Mouse (Mus musculus): ENCODE results near the gene Blm. TPM values are rescaled to one million over a fixed set of nuclear protein-coding genes. Genes with fewer than 3 reads are reported as not detected.
A peak's percentile ranks its signal among the peaks of the same experiment; 100 is the strongest.
"Not testable (repeated sequence)": the region's sequence is repeated elsewhere in the genome, so short reads cannot be mapped to it uniquely, and the experiment has no call there.

The Blm gene
- total RNA-seq, 1 experiment from 2014 or later, result 66.2 TPM

- ATAC-seq (replicated peaks; ENCODE audit: low read depth, poor library complexity, severe bottlenecking), result no peak
These were observed 4.7 kb upstream of the Blm start for GRCm38 (mm10) chr7:80539581-80539980.

- peak; percentile 67 for ATAC-seq (replicated peaks; ENCODE audit: low read depth, poor library complexity, severe bottlenecking)
These were observed 469 bp downstream of the Blm start for GRCm38 (mm10) chr7:80534291-80535008.

DNA sequence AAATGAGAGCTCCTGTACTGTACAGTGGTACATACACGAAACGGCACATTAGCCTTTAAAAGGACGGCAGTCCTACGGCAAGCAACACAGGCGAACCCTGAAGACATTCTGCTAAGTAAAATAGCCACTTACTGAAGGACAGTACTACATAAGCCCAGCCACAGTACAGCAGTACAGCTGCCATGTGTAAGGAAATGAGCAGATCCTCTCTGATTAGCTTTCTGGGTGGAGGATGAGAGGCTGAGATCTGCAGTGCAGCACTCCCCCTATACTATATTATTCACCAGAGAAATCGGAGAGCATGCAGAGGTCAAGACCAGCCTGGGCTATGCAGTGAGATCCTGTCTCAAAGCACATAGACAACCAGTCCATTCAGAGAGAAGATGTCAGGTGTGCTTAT, 3.8 kb downstream of the Blm start:
- ATAC-seq (replicated peaks; ENCODE audit: low read depth, poor library complexity, severe bottlenecking), result no peak

DNA sequence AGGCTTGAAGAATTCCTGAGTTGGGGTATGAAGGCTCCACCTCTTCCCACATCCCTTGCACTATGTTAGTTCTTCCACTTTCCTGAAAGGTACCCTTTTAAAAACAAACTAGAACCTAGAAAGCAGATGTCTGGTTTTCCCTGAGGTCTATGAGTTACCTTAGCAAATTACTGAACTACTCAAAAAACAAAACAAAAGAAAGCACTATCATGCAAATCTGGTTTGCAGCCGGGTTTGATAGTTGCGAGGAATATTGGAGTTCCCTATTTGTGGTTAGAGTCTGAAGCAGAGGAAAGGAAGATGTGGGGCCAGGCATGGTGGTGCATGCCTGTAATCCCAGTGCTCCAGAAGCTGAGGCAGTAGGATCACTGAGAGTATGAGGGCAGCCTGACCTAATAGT, 4.3 kb downstream of the Blm start:
- peak; percentile 12; the same call in 1 of the 2 replicates for ATAC-seq (replicated peaks; ENCODE audit: low read depth, poor library complexity, severe bottlenecking)

DNA sequence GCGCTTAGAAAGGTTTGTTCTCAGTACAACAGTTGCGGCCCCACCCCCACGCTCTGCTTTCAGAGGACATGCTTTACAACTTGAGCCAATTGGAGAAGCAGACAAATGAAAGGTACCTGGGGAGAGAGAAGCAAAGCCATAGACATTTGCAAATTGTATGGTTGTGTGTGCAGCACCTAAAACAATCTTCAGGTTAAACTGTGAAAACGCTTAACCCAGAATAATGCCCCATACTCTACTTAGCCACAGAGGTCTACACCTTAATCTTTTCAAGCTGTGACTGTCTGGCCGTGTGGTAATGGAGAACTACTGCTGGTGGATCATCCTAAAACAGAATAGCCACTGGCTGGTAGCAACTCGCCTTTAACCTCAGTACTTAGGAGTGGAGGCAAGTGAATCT, 8.2 kb downstream of the Blm start:
- no peak for ATAC-seq (replicated peaks; ENCODE audit: low read depth, poor library complexity, severe bottlenecking)

DNA sequence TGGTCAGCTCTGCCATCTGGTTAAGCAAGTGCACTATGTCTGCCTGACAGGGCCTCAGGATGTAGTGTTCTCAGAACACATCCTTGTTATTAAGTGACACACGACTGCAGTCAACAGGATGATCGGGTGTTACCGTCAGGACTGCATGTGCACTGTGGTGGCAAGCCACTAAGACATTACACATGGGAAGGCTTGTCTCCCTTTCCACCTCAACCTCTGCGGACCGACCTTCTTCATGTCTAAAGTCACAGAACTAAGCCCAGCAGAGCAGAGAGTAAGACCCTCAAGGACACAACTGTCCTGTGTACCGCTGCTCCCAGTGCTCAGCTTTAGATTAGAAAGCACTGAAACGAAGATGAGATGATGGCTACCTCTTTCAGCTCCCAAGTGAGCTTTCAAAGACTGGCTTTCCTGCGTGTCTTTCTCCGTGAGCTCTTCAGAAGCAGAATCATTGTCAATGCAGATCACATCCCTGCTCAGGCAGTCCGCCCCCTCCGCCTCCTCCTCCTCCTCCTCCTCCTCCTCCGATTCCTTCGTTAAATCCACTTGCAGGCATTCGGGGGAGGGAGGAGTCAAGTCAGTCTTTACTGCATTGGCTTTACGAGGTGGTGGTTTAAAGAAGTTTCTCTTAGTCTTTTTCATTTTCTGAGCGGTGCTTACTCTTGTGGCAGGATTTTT, 22.4 kb downstream of the Blm start:
- no peak for ATAC-seq (replicated peaks; ENCODE audit: low read depth, poor library complexity, severe bottlenecking)

GRCm38 (mm10) chr7:80507697-80508096, 27.2 kb downstream of the Blm start:
- not testable (repeated sequence) for ATAC-seq (replicated peaks; ENCODE audit: low read depth, poor library complexity, severe bottlenecking)

- ATAC-seq (replicated peaks; ENCODE audit: low read depth, poor library complexity, severe bottlenecking), result no peak
These were observed 28.9 kb downstream of the Blm start for GRCm38 (mm10) chr7:80506007-80506406.

DNA sequence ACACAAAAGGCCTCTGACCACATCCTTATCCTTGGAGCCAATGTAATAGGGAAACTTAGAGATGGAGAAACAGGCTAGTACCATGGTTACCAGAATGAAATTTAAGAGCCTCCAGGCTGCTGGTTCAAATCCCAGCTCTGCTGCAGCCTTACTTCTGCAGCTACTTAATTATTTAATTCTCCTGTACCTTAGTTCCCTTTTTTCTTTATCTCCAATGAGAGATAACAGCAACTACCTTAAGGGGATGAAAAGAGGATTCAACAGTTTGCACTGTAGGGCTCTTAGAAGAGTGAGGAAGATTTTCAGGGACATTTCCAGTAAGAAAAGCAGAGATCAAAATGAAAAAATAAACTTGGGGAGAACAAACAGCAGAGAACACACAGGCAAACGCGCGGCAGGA, 30.0 kb downstream of the Blm start:
- ATAC-seq (replicated peaks; ENCODE audit: low read depth, poor library complexity, severe bottlenecking), result no peak

DNA sequence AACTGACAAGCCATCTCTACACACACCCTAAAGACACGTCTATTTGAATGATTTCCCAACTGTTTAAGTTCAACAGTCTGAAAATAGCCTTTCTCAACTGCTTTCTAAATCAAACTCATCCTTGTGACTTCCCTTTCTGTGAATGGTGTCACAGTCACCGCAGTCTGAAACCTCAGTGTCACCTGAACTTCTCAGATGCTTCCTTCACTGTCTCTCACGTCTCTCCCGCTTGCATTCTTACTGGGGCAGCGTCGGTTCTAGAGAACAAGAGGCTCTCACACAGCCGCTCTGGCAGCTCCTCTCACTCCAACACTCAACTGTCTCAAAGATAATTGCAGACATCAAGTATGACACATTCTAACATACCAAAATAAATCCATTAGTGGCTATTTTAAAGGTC, 33.9 kb downstream of the Blm start:
- ATAC-seq (replicated peaks; ENCODE audit: low read depth, poor library complexity, severe bottlenecking), result peak; percentile 42

DNA sequence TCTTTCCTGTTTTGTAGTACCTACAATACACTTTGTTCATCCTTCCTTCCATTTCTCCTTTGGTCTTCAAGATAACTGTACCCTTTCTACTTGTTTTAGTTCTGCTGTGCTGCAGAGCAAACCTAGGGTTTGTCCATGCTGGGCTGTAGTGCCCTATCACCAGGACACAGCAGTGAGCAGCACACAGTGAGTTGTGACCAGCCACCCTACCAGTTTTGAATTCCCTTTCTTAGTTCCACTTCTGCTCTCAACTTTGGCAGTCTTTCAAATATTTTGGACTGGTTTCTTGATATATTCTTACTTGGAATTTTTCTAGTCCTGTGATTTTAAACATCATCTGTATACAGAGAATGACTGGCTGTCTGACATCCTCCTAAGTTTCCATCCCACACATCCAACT, 34.8 kb downstream of the Blm start:
- ATAC-seq (replicated peaks; ENCODE audit: low read depth, poor library complexity, severe bottlenecking), result 0 out of 2 replicates have a peak, but pooled peaks have one; percentile 24

- ATAC-seq (replicated peaks; ENCODE audit: low read depth, poor library complexity, severe bottlenecking), result peak; percentile 23; the same call in 1 of the 2 replicates
These were observed 35.5 kb downstream of the Blm start for GRCm38 (mm10) chr7:80499190-80499962.

- ATAC-seq (replicated peaks; ENCODE audit: low read depth, poor library complexity, severe bottlenecking), result no peak
These were observed 38.3 kb downstream of the Blm start for GRCm38 (mm10) chr7:80496656-80497055.

DNA sequence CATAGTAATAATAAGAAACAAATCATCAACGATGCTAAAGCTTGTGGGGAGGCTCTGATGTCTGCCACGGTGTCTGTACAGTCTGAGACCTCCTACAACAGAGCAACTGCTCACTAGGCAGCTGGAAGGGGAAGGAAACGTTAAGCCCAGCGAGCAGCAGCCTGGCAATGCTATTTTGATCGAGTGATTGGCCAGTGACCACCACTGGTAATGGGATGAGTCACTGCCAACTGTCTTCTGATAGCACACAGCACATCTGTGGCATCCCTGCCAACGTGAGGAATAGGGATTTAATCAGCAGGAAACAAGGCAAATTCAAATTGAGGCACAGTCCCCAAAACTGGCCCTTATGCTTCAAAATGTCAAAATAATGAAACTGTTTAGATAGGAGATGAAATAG, 39.7 kb downstream of the Blm start:
- peak; percentile 87 for ATAC-seq (replicated peaks; ENCODE audit: low read depth, poor library complexity, severe bottlenecking)

DNA sequence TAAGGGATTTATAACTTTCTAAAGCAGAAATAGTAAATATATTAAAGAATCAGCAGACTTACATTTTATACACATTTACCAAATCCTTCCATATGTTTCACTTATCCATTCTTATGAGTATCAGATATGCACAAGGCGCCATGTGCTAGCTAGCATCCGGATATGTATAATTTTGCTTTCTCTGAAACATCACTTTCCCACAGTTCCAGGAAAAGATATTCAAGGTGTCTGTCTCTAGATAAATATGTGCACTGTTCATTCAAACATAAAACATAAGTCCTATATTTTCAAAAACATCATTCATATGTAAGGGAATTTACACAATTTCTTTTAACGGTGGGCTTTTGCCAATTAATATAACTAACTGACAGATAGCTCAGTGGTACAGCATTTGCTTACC, 42.9 kb downstream of the Blm start:
- ATAC-seq (replicated peaks; ENCODE audit: low read depth, poor library complexity, severe bottlenecking), result no peak

DNA sequence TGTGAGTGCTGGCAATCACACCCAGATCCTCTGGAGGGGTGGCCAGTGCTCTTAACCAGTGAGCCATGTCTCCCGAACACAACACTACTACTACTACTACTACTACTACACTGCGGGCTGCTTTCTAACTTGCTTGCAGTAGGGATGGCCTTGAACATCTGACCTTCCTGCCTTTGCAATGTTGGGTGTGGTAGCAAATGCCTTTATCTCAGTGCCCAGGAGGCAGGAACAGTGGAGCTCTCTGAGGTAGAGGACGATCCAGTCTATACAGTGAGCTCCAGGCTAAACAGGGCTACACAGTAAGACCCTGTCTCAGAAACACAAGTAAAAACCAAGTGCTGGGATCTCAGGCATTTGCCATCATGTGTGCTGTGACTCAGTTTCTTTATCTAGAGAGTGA, 43.8 kb downstream of the Blm start:
- no peak for ATAC-seq (replicated peaks; ENCODE audit: low read depth, poor library complexity, severe bottlenecking)

GRCm38 (mm10) chr7:80490351-80490750, 44.6 kb downstream of the Blm start:
- no peak for ATAC-seq (replicated peaks; ENCODE audit: low read depth, poor library complexity, severe bottlenecking)

- ATAC-seq (replicated peaks; ENCODE audit: low read depth, poor library complexity, severe bottlenecking), result no peak
These were observed 45.5 kb downstream of the Blm start for GRCm38 (mm10) chr7:80489445-80489844.

GRCm38 (mm10) chr7:80487239-80487638, 47.7 kb downstream of the Blm start:
- no peak for ATAC-seq (replicated peaks; ENCODE audit: low read depth, poor library complexity, severe bottlenecking)

DNA sequence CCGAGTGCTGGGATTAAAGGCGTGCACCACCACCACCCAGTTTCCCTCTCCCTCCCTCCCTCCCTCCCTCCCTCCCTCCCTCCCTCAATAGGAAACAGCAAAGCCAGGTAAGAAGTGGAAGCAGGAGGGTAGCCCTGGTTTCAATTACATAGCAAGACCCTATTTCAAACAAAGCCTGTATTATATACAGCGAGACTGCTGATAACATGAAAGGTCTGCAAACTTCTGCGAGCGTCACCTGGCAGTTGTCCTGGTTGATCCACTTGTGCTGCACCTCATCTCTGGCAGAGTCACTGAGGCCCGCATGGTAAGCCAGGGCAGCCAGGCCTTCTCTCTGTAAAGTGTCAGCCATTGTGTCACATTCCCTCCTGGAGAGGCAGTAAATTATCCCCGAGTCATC, 54.8 kb downstream of the Blm start:
- no peak for ATAC-seq (replicated peaks; ENCODE audit: low read depth, poor library complexity, severe bottlenecking)

DNA sequence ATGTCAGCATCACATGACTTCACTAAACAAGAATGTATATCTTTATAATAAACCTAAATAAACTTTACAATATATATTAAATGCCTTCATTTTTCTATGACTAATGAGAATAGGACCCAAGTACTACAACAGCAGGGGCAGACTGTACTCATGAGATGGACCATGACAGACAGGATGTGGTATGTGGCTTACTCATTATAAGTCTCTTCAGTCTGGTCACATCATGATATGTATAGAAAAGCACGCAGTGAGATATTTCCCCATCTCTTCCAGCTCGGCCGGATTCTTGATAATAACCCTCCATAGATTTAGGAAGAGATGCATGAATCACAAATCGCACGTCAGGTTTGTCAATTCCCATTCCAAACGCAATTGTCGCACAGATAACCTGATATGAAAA, 61.1 kb downstream of the Blm start:
- ATAC-seq (replicated peaks; ENCODE audit: low read depth, poor library complexity, severe bottlenecking), result 0 out of 2 replicates have a peak, but pooled peaks have one; percentile 56

Measured in common myeloid progenitor, adult 5-6 weeks (primary cell).